Comparison of ENCODE assay signal across 8 mouse cellular contexts in the genomic region with DNA sequence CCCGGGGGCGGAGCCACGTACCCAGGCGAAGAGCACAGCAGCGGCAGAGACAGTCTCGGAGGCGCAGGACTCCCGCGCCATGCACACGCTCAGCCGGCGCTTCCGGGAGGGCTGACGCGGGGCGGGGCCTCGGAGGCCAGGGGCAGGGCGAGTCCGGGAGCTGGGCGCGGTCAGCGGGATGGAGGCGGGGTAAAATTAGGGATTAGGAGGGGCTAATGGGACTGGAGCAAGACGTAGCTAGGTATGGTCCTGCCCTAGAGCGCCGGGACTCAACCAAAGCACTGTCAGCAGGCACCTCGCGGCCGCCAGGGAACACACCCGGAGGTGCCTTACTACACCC. TPM values are rescaled to one million over a fixed set of nuclear protein-coding genes. Genes with fewer than 3 reads are reported as not detected.
A peak's percentile ranks its signal among the peaks of the same experiment; 100 is the strongest.
DNase-seq lines count a peak whose midpoint lies in the region; ATAC-seq and TF ChIP-seq lines count a peak whose summit lies in the region.

Sergef (minus strand) TSS at position 116 of the 340 bp plus-strand sequence.

- H3K4me1 ChIP-seq in E14TG2a.4 (replicated peaks; ENCODE audit: low read depth, low read length) = peaks cover 15% of the 10 kb centered on the region
- H3K4me1 ChIP-seq in heart, embryonic 14.5 days (ENCODE audit: control insufficient read depth in 2 of 2, insufficient read depth in 2 of 2, low read length in 2 of 2) = peaks cover 2 to 13% of the 10 kb centered on the region in 2 experiments; a peak in 2 of 4 replicates
- H3K4me1 ChIP-seq in liver, embryonic 15.5 days (replicated peaks) = peaks cover 17% of the 10 kb centered on the region
- peaks cover 9% of the 10 kb centered on the region for H3K4me1 ChIP-seq in neural tube, embryonic 12.5 days

- peak; percentile 59 for DNase-seq in c-Kit-negative CD71-positive TER-119-positive erythroid progenitor cells, embryonic 14.5 days (ENCODE audit: low read depth, low spot score)
- peak; percentile 37 for DNase-seq in fibroblast of lung, adult 2 months (ENCODE audit: low read depth)
- peak; percentile 92 for DNase-seq in kidney, postnatal 14 days
- DNase-seq in telencephalon, adult 2 months (ENCODE audit: low read depth, low spot score) = peak; percentile 81

- peak within 1 kb of the TSS; percentile 88 for H3K4me2 ChIP-seq in heart, embryonic 14.5 days (ENCODE audit: low read length)
- peak within 1 kb of the TSS; percentile 96 for H3K4me2 ChIP-seq in liver, embryonic 15.5 days
- peak within 1 kb of the TSS; percentile 84 for H3K4me2 ChIP-seq in neural tube, embryonic 12.5 days (replicated peaks)

- H3K27ac ChIP-seq in heart, embryonic 14.5 days (replicated peaks in 1 of 2; ENCODE audit: control insufficient read depth in 1 of 2, insufficient read depth in 1 of 2, low read depth in 2 of 2, low read length in 2 of 2) = peak within 1 kb of the TSS in 1 of 2 experiments; percentile 58; a peak in 2 of 4 replicates
- no peak within 1 kb of the TSS for H3K27ac ChIP-seq in liver, embryonic 15.5 days (replicated peaks)
- H3K27ac ChIP-seq in neural tube, embryonic 12.5 days = peak within 1 kb of the TSS; percentile 37; the same call in 1 of the 2 replicates

- H3K9ac ChIP-seq in heart, embryonic 14.5 days (ENCODE audit: low read length) = peak within 1 kb of the TSS; percentile 81
- peak within 1 kb of the TSS; percentile 72 for H3K9ac ChIP-seq in liver, embryonic 15.5 days
- peak within 1 kb of the TSS; percentile 67 for H3K9ac ChIP-seq in neural tube, embryonic 12.5 days

- H3K4me3 ChIP-seq in E14TG2a.4 (replicated peaks; ENCODE audit: low read length) = peak within 1 kb of the TSS; percentile 85
- H3K4me3 ChIP-seq in heart, embryonic 14.5 days (ENCODE audit: control insufficient read depth in 1 of 2, insufficient read depth in 1 of 2, low read depth in 1 of 2, low read length in 2 of 2) = peak within 1 kb of the TSS; percentile 67
- H3K4me3 ChIP-seq in liver, embryonic 15.5 days (replicated peaks) = peak within 1 kb of the TSS; percentile 70
- peak within 1 kb of the TSS; percentile 60 for H3K4me3 ChIP-seq in neural tube, embryonic 12.5 days

- no peak for TF ChIP-seq CTCF in E14TG2a.4 (conservative IDR thresholded peaks at IDR 0.05; ENCODE audit: low read length)

- no peaks in the 10 kb centered on the region for H3K9me3 ChIP-seq in E14TG2a.4 (ENCODE audit: low read length)
- H3K9me3 ChIP-seq in heart, embryonic 14.5 days (ENCODE audit: control insufficient read depth, low read length) = no peaks in the 10 kb centered on the region
- no peaks in the 10 kb centered on the region for H3K9me3 ChIP-seq in liver, embryonic 15.5 days (replicated peaks)
- H3K9me3 ChIP-seq in neural tube, embryonic 12.5 days = no peaks in the 10 kb centered on the region

- ATAC-seq in heart, embryonic 14.5 days (ENCODE audit: insufficient number of reproducible peaks, insufficient read depth, low FRiP score, low read depth) = peak; percentile 84
- peak; percentile 94 for ATAC-seq in liver, embryonic 15.5 days (ENCODE audit: insufficient read depth)
- ATAC-seq in neural tube, embryonic 12.5 days (ENCODE audit: low FRiP score, low read depth) = peak; percentile 96

- under 1% methylated on average over 27 of the region's 30 CpGs for WGBS in heart, embryonic 14.5 days
- under 1% methylated on average over 30 of the region's 30 CpGs for WGBS in liver, embryonic 15.5 days (ENCODE audit: insufficient replicate concordance)
- WGBS in neural tube, embryonic 12.5 days = under 1% methylated on average over 30 of the region's 30 CpGs

- peaks cover 27% of the 10 kb centered on the region for H3K27me3 ChIP-seq in E14TG2a.4 (ENCODE audit: insufficient read depth, low read length)
- peaks cover 6% of the 10 kb centered on the region; the same call in 1 of the 2 replicates for H3K27me3 ChIP-seq in heart, embryonic 14.5 days (ENCODE audit: control insufficient read depth, insufficient read depth, low read length)
- H3K27me3 ChIP-seq in liver, embryonic 15.5 days = peaks cover 11% of the 10 kb centered on the region
- no peaks in the 10 kb centered on the region for H3K27me3 ChIP-seq in neural tube, embryonic 12.5 days (replicated peaks)

- no peaks in the 10 kb centered on the region for H3K36me3 ChIP-seq in E14TG2a.4 (ENCODE audit: insufficient read depth, low read length)
- H3K36me3 ChIP-seq in heart, embryonic 14.5 days (ENCODE audit: control insufficient read depth, insufficient read depth, low read length) = no peaks in the 10 kb centered on the region
- H3K36me3 ChIP-seq in liver, embryonic 15.5 days (replicated peaks) = no peaks in the 10 kb centered on the region
- H3K36me3 ChIP-seq in neural tube, embryonic 12.5 days = no peaks in the 10 kb centered on the region

RNA-seq across cellular contexts. Expression of gene Sergef, which starts in this region (rescaled TPM):
- 10.5 and 10.7 TPM in 2 replicates for polyA plus RNA-seq in heart, embryonic 14.5 days (2014; fragmentation: Nextera tagmentation; extraction: Ambion mirVana)
- 5.2 TPM in 2 replicates for polyA plus RNA-seq in liver, embryonic 15.5 days (2015; fragmentation: Nextera tagmentation; extraction: Ambion mirVana)
- polyA plus RNA-seq in neural tube, embryonic 12.5 days (2016; fragmentation: Nextera tagmentation; extraction: Ambion mirVana) = 21.1 and 24.4 TPM in 2 replicates

Comparison
In these comparisons a context has a peak if more than half of its experiments do, and no peak if none do; other contexts are left out.
1. DNase-seq: peak in every context shown above with its lines; median percentile 92 in kidney, postnatal 14 days; 81 in telencephalon, adult 2 months; 59 in c-Kit-negative CD71-positive TER-119-positive erythroid progenitor cells, embryonic 14.5 days; 37 in fibroblast of lung, adult 2 months.